Mouse (Mus musculus) heart, embryonic 14.5 days (tissue): ENCODE results near the gene Rab3a. TPM values are rescaled to one million over a fixed set of nuclear protein-coding genes. Genes with fewer than 3 reads are reported as not detected.
A peak's percentile ranks its signal among the peaks of the same experiment; 100 is the strongest.

Source experiments
- ATAC-seq: fragments of 200-750 bp; cut with Nextera tagmentation; 2 replicates; pipeline ENCODE4 v1.8.0; 2017; ENCODE audit warnings: low read depth, moderate TSS enrichment; ENCODE audit not compliant: insufficient number of reproducible peaks, insufficient read depth, low FRiP score
- H3K27ac ChIP-seq, 2 experiments: fragments of 200-500 bp in 1 of 2; fragments of 300-500 bp in 1 of 2; sonication (generic) in 1 of 2; replicated peaks in 1 of 2; 2 replicates each; pipeline ENCODE4 v1.5.1; 2012 to 2014; ENCODE audit warnings: low read depth in 2 of 2, low read length in 2 of 2, control low read depth in 1 of 2, mild to moderate bottlenecking in 1 of 2, mixed read lengths in 1 of 2; ENCODE audit not compliant: control insufficient read depth in 1 of 2, insufficient read depth in 1 of 2
- H3K27me3 ChIP-seq: fragments of 300-500 bp; sonication (generic); 2 replicates; pipeline ENCODE4 v1.6.1; 2014; ENCODE audit warnings: mild to moderate bottlenecking, low read length, control low read depth; ENCODE audit not compliant: control insufficient read depth, insufficient read depth
- H3K36me3 ChIP-seq: fragments of 300-500 bp; sonication (generic); 2 replicates; pipeline ENCODE4 v1.6.1; 2014; ENCODE audit warnings: mild to moderate bottlenecking, control low read depth, low read length, mixed read lengths; ENCODE audit not compliant: control insufficient read depth, insufficient read depth
- H3K4me1 ChIP-seq, 2 experiments: fragments of 200-500 bp in 1 of 2; fragments of 300-500 bp in 1 of 2; sonication (generic) in 1 of 2; 2 replicates each; pipeline ENCODE4 v1.6.1; 2012 to 2014; ENCODE audit warnings: low read length in 2 of 2, control low read depth in 1 of 2, mixed read lengths in 1 of 2; ENCODE audit not compliant: control insufficient read depth in 2 of 2, insufficient read depth in 2 of 2
- H3K4me2 ChIP-seq: fragments of 300-500 bp; sonication (generic); 2 replicates; pipeline ENCODE4 v1.6.1; 2014; ENCODE audit warnings: mild to moderate bottlenecking, low read length
- H3K4me3 ChIP-seq, 2 experiments: fragments of 200-500 bp in 1 of 2; fragments of 300-500 bp in 1 of 2; sonication (generic) in 1 of 2; 2 replicates each; pipeline ENCODE4 v1.5.1; 2012 to 2014; ENCODE audit warnings: low read length in 2 of 2, mild to moderate bottlenecking in 2 of 2, control low read depth in 1 of 2, low read depth in 1 of 2, moderate library complexity in 1 of 2; ENCODE audit not compliant: control insufficient read depth in 1 of 2, insufficient read depth in 1 of 2
- H3K9ac ChIP-seq: fragments of 300-500 bp; sonication (generic); 2 replicates; pipeline ENCODE4 v1.6.1; 2014; ENCODE audit warnings: mild to moderate bottlenecking, low read length
- H3K9me3 ChIP-seq: fragments of 300-500 bp; sonication (generic); 2 replicates; pipeline ENCODE4 v1.6.1; 2016; ENCODE audit warnings: low read length, control low read depth; ENCODE audit not compliant: control insufficient read depth
- WGBS: fragments of 180-500 bp; shearing (Covaris S2); extraction: QIAGEN DNeasy Blood & Tissue Kit; methylation state at CpG from one replicate; pipeline ENCODE4 v1.1.7; 2014; 5-methylcytosine and 5-hydroxymethylcytosine counted together
- polyA plus RNA-seq: library from polyadenylated mRNA; unstranded; fragments of >200 nt; fragmentation: Nextera tagmentation; extraction: Ambion mirVana; gene quantifications from 2 replicates; pipeline ENCODE4 v1.2.1, GENCODE M21; 2014

Gene Rab3a
- polyA plus RNA-seq, 1 experiment from 2014 or later, result 25.7 TPM

GRCm38 (mm10) chr8:70742176-70742575, 12.3 kb upstream of the Rab3a start:
- no peak overlapping the region for H3K4me3 ChIP-seq
- H3K36me3 ChIP-seq, result no peaks in the 10 kb centered on the region
- H3K4me2 ChIP-seq, result no peak overlapping the region
- WGBS, result 28% methylated on average over 11 of the region's 11 CpGs
- H3K27ac ChIP-seq, result no peak overlapping the region
- H3K9me3 ChIP-seq, result no peaks in the 10 kb centered on the region
- ATAC-seq, result no peak; the same call in 1 of the 2 replicates
- peaks cover 59% of the 10 kb centered on the region for H3K27me3 ChIP-seq
- H3K4me1 ChIP-seq, result peaks cover 14 to 31% of the 10 kb centered on the region in 2 experiments; a peak in 3 of 4 replicates
- H3K9ac ChIP-seq, result no peak overlapping the region

GRCm38 (mm10) chr8:70742981-70743655, 11.4 kb upstream of the Rab3a start:
- no peaks in the 10 kb centered on the region for H3K9me3 ChIP-seq
- H3K27ac ChIP-seq, result no peak overlapping the region
- peak overlapping the region in 1 of 2 experiments; percentile 15; a peak in 1 of 4 replicates for H3K4me3 ChIP-seq
- no peak for ATAC-seq
- 4% methylated on average over 38 of the region's 38 CpGs for WGBS
- H3K4me1 ChIP-seq, result peaks cover 14 to 31% of the 10 kb centered on the region in 2 experiments; a peak in 3 of 4 replicates
- peak overlapping the region; percentile 23; the same call in 1 of the 2 replicates for H3K9ac ChIP-seq
- no peaks in the 10 kb centered on the region for H3K36me3 ChIP-seq
- peak overlapping the region; percentile 60 for H3K4me2 ChIP-seq
- peaks cover 67% of the 10 kb centered on the region for H3K27me3 ChIP-seq

- Histone ChIP-seq H3K4me2 (peak overlapping the region; percentile 60), H3K27ac (no peak overlapping the region), H3K36me3 (no peaks in the 10 kb centered on the region), H3K9me3 (no peaks in the 10 kb centered on the region), H3K9ac (0 out of 2 replicates have a peak overlapping the region, but pooled peaks have one; percentile 18), H3K4me1 (peaks cover 14 to 31% of the 10 kb centered on the region in 2 experiments; a peak in 3 of 4 replicates), H3K4me3 (peak overlapping the region; percentile 23 to 29), H3K27me3 (peaks cover 72% of the 10 kb centered on the region)
- 5% methylated on average over 48 of the region's 48 CpGs for WGBS
- ATAC-seq, result no peak
These were observed 10.6 kb upstream of the Rab3a start for GRCm38 (mm10) chr8:70743656-70744590.

GRCm38 (mm10) chr8:70744806-70745205, 9.7 kb upstream of the Rab3a start:
- Histone ChIP-seq H3K27me3 (peaks cover 81% of the 10 kb centered on the region), H3K27ac (no peak overlapping the region), H3K4me2 (no peak overlapping the region), H3K9ac (no peak overlapping the region), H3K4me3 (peak overlapping the region in 1 of 2 experiments; percentile 23; a peak in 1 of 4 replicates), H3K9me3 (no peaks in the 10 kb centered on the region), H3K4me1 (peaks cover 14 to 31% of the 10 kb centered on the region in 2 experiments; a peak in 3 of 4 replicates), H3K36me3 (no peaks in the 10 kb centered on the region)
- WGBS, result 49% methylated on average over 11 of the region's 11 CpGs
- no peak for ATAC-seq

GRCm38 (mm10) chr8:70745691-70746220, 8.7 kb upstream of the Rab3a start:
- WGBS, result 61% methylated on average over 19 of the region's 19 CpGs
- H3K27me3 ChIP-seq, result peaks cover 86% of the 10 kb centered on the region
- no peak for ATAC-seq
- no peak overlapping the region for H3K4me2 ChIP-seq
- H3K9me3 ChIP-seq, result no peaks in the 10 kb centered on the region
- H3K4me3 ChIP-seq, result no peak overlapping the region
- peaks cover 14 to 31% of the 10 kb centered on the region in 2 experiments; a peak in 3 of 4 replicates for H3K4me1 ChIP-seq
- no peak overlapping the region for H3K9ac ChIP-seq
- H3K36me3 ChIP-seq, result no peaks in the 10 kb centered on the region
- H3K27ac ChIP-seq, result no peak overlapping the region

GRCm38 (mm10) chr8:70746676-70747075, 7.8 kb upstream of the Rab3a start:
- peaks cover 12 to 25% of the 10 kb centered on the region in 2 experiments; a peak in 3 of 4 replicates for H3K4me1 ChIP-seq
- no peak overlapping the region for H3K27ac ChIP-seq
- H3K4me2 ChIP-seq, result no peak overlapping the region
- 54% methylated on average over 9 of the region's 9 CpGs for WGBS
- no peak overlapping the region for H3K9ac ChIP-seq
- peaks cover 86% of the 10 kb centered on the region for H3K27me3 ChIP-seq
- no peak for ATAC-seq
- H3K9me3 ChIP-seq, result no peaks in the 10 kb centered on the region
- no peaks in the 10 kb centered on the region for H3K36me3 ChIP-seq
- H3K4me3 ChIP-seq, result no peak overlapping the region

- no peak for ATAC-seq
- Histone ChIP-seq H3K27ac (no peak overlapping the region), H3K9ac (no peak overlapping the region), H3K4me2 (no peak overlapping the region), H3K36me3 (no peaks in the 10 kb centered on the region), H3K9me3 (no peaks in the 10 kb centered on the region), H3K27me3 (peaks cover 82% of the 10 kb centered on the region), H3K4me3 (no peak overlapping the region), H3K4me1 (peaks cover 6 to 18% of the 10 kb centered on the region in 2 experiments; a peak in 3 of 4 replicates)
- 78% methylated on average over 18 of the region's 18 CpGs for WGBS
These were observed 7.1 kb upstream of the Rab3a start for GRCm38 (mm10) chr8:70747211-70747890.
